Mouse (Mus musculus): ENCODE data around the gene Sebox.

Gene Sebox

DNA sequence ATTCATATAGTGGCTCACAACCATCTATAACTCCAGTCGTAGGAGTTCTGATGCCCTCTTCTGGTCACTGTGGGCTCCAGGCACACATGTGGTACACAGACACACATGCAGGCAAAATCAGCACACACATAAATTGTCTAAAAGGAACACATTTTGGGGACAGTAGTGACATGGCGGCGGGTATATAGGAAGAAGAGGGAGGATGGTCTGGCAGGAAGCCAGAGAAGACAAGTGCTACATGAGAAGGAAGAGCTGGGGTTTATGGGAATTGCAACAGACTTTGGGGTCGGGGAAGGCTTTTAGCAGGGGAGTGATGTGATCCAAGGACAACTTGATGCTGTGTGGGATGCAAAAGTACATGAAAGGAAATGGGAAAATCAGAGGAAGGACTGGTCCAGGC lies 31.3 kb downstream of the Sebox start:
- DNase-seq (ENCODE audit: low spot score in 2 of 2): no peak

DNA sequence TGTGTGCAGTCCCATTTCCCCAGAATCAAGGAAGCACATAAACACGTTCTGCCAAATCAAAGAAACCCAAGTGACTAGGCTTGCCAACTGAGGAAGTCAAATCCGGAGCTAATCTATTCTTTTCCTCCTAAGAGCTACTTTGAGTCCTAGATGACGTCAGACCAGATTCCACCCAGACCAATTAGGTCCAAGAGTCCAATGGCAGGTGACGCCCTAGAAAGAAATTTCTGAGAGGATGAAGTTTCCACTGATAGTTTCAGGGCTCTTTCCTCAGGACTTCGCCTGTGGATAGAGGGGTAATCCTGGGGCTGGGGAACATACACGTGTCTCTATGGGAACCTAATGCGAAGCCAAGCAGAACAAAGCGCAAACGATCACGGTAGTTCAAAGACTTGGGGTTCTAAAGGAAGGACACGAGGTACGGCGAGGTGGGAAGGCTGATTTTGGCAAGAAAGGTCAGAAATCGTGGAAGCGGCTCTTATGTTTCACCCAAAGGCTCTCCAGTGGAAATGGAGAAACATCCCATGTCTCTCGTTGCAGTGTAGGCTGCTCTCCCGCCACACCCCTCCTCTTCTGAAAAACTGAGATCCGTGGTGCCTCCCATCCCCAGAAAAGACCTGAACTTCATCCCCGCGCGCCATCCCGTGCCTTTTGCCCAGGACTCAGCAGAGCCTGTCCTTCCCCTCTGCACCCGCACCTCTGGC lies 32.3 kb downstream of the Sebox start:
- peak in 1 of 2 experiments; percentile 12 for DNase-seq (ENCODE audit: low spot score in 2 of 2)

DNA sequence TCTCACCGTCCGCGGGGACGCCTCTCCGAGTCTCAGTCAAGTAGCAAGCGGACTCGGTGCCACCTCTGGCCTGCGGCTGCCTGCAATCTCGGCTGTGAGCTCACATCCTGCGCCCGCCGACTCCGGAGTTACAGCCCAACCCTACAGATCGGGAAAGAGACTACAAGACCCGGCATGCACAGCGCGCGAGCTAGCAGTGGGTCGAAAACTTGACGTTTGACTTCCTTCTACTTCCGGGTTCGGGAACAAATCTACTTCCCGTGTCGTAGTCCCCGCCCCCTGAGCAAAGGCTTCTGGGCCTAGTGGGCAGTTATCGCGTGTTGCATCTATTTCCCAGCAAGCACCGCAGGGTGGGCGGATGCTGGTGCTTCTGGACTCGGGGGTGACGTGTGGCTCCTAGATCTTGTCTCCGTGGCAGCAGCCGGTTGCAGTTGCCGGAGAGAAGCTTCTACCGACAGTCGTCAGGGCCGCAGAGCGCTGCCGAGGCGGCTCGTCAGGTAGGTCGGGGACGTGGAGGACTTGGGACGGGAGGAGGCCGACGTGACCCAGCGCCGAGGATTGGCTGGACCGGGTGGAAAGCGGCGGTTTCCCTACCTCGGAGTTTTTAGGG lies 32.9 kb downstream of the Sebox start, which contains the start of the genes Tnfaip1 and Ift20:
Gene Tnfaip1 (minus strand): TSS at position 253 of the 610 bp plus-strand sequence.
Gene Ift20 (plus strand): TSS at position 282 of the 610 bp plus-strand sequence.
- DNase-seq (ENCODE audit: low spot score in 2 of 2): peak; percentile 99

GRCm38 (mm10) chr11:78536690-78537084 lies 33.4 kb downstream of the Sebox start:
- no peak for DNase-seq (ENCODE audit: low spot score in 2 of 2)

GRCm38 (mm10) chr11:78540358-78540757 lies 37.1 kb downstream of the Sebox start:
- DNase-seq (ENCODE audit: low spot score in 2 of 2): no peak

GRCm38 (mm10) chr11:78544449-78545111 lies 41.3 kb downstream of the Sebox start:
- DNase-seq (ENCODE audit: low spot score in 2 of 2): no peak

GRCm38 (mm10) chr11:78545181-78545580 lies 41.9 kb downstream of the Sebox start:
- DNase-seq (ENCODE audit: low spot score in 2 of 2): no peak

DNA sequence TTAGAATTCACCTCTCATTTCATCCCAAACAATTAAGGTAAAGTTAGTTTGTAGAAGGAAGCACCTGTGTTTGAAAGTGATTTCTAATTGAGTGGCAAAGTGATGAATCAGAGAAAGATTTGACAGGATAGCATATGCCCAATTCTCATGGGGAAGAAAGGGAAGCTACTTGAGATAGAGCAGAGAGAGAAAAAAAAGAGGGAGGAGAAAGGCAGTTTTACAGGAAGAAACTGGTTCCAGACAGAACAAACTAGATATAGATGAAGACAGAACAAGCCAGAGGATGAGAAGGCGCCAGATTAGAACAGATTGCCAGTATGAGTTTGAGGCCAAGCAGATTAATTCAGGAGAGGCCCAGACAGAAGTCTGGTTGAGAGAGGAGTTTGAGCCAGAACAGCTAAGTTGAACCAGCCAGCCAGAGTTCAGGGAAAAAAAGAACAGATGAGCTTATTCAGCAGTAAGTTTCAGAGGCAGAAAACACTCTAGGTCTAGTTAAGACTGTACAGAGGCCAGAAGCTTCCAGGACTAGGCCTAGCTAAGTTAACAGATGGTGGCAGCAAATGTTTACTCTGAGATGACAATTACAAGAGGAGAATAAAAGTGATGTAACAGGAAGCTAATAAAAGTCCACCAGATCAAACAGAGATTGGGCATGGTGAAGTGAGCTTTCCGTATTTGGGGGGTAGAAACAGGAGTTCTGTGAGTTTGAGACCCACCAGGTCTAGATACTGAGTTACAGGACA lies 44.6 kb downstream of the Sebox start:
- no peak for DNase-seq (ENCODE audit: low spot score in 2 of 2)

- no peak for DNase-seq (ENCODE audit: low spot score in 2 of 2)
Observed at GRCm38 (mm10) chr11:78549491-78549987, 46.3 kb downstream of the Sebox start.

DNA sequence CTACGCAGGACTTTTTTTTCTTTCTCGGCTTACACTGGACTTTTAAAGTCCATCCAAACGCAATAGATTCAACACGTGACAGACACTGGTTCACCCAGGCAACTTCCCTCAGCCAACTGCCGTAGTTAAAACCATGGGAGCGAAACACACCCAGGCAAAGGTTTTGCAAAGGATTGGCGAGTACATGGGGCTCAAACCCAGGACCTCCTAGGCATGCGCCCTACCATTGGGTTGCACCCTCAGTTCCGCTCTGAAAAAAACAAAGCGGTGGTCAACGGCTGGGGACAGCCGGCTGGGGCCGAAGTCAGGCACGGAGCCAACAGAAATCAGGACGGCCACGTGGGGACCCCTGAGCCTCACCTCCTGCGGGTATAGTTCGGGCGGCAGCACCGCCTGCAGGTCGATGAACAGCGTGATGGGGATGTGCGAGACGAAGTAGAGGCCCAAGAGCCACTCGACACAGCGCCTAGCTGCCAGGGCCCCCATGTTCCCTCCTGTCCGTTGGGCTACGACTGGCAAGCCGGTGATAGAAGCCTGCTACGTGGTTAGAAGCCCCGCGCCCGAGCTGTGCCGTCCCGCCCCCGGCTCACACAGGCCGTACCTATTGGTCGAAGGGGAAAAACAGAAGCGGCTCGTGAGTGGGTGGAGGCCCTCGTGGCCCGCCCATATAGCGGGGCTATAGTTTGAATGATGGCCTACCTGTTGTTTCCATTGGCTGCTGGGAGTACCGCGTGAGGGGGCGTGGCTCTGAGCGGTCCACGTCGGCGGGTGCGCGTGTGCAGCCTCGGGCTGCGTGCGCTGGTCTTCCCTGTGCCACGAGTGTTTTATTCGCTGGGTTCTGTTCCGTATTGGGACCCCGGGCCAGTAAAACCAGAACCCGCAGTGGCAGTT lies 47.2 kb downstream of the Sebox start, which contains the start of gene Tmem97:
Gene Tmem97 (minus strand): TSS at position 610 of the 891 bp plus-strand sequence.
- peak; percentile 95 for DNase-seq (ENCODE audit: low spot score in 2 of 2)

DNA sequence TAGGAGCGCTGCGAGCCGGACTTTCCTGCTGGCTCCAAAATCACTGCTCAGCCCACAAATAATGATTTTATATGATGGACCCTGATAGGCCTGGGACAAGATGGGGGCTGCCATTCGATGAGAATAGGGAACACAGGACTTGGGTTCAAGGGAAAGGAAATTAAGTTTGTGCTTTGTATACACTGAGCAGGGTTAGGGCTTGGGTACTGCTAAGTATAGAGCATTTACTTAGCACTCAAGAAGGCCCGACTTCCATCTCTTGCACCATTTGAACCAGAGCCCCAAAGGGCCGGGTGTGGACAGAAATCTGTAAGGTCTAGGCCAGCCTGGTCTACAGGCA lies 47.8 kb downstream of the Sebox start:
- DNase-seq (ENCODE audit: low spot score in 2 of 2): no peak

Data from spleen, postnatal 36 days (tissue).